ENCODE assay signal across 9 mouse cellular contexts in genomic region chr11:66426129-66426528, GRCm38 (mm10).
"Had no signal": no experiment of that assay in that cellular context is flagged by ENCODE, and none has a peak within 500 bp of the region (broad histone marks: within the 10 kb centered on the region; RNA-seq: fewer than 3 reads in every experiment).

No protein-coding gene starts in this region.

- DNase-seq: kidney, adult 11 months; kidney, adult 9 months; kidney, postnatal 36 days; liver; liver, embryonic 13.5 days; liver, postnatal 0 days; lung, postnatal 14 days; thymus, adult 2 months; thymus, postnatal 36 days had no signal
